Mouse (Mus musculus) lung, adult 2 months (tissue): Measurements from ENCODE around the gene Kntc1.

ENCODE experiments used
- CTCF ChIP-seq: fragments of 200-500 bp; IDR thresholded peaks from 2 replicates; pipeline ENCODE4 v1.5.1; 2011; ENCODE audit warnings: mild to moderate bottlenecking, low read length, control low read depth; ENCODE audit not compliant: insufficient read depth
- POLR2A ChIP-seq: fragments of 200-500 bp; IDR thresholded peaks from 2 replicates; pipeline ENCODE4 v1.6.1; 2011; ENCODE audit warnings: low read depth, mild to moderate bottlenecking, control low read depth, low read length, borderline replicate concordance; ENCODE audit errors: extremely low read depth

GRCm38 (mm10) chr5:123865365-123865764 is 115.8 kb downstream of the Kntc1 start, which contains the start of gene Hcar2:
- peak; percentile 52; the same call in 1 of the 2 replicates for TF ChIP-seq POLR2A
- no peak for TF ChIP-seq CTCF
